Mouse (Mus musculus): ENCODE results near the gene Olfr67. TPM values are rescaled to one million over a fixed set of nuclear protein-coding genes. Genes with fewer than 3 reads are reported as not detected.

Olfr67 gene
- polyA plus RNA-seq, 2 experiments = not detected

GRCm38 (mm10) chr7:103757233-103757632 is 34.4 kb downstream of the Olfr67 start, which contains the start of gene Olfr630:
Gene Olfr630 (minus strand): TSS chr7:103757333.
- H3K4me2 ChIP-seq (replicated peaks; ENCODE audit: low read depth, low read length, severe bottlenecking) = no peak within 1 kb of the TSS
- 42% methylated on average over 2 of the region's 2 CpGs for WGBS
- no peaks in the 10 kb centered on the region for H3K9me3 ChIP-seq (ENCODE audit: control insufficient read depth, low read length)
- H3K27me3 ChIP-seq (ENCODE audit: control insufficient read depth, insufficient read depth, low read length) = no peaks in the 10 kb centered on the region
- H3K9ac ChIP-seq (ENCODE audit: low read depth, low read length, severe bottlenecking) = no peak within 1 kb of the TSS
- H3K4me3 ChIP-seq (replicated peaks; ENCODE audit: low read length) = no peak within 1 kb of the TSS
- no peak within 1 kb of the TSS for H3K27ac ChIP-seq (replicated peaks; ENCODE audit: low read depth, low read length)
- DNase-seq (ENCODE audit: low spot score) = no peak
- ATAC-seq (ENCODE audit: low FRiP score, low read depth) = no peak
- no peaks in the 10 kb centered on the region for H3K4me1 ChIP-seq (ENCODE audit: control insufficient read depth, insufficient read depth, low read length)
- H3K36me3 ChIP-seq (ENCODE audit: control insufficient read depth, insufficient read depth, low read length) = no peaks in the 10 kb centered on the region
- no peak for TF ChIP-seq POLR2A (IDR thresholded peaks at IDR 0.05; ENCODE audit: borderline replicate concordance, extremely low read depth, insufficient read depth, insufficient read length)

GRCm38 (mm10) chr7:103744843-103745242 is 46.8 kb downstream of the Olfr67 start, which contains the start of gene Olfr629:
Gene Olfr629 (minus strand): TSS chr7:103744943.
- Histone ChIP-seq H3K9me3 (ENCODE audit: control insufficient read depth, low read length) (no peaks in the 10 kb centered on the region), H3K27me3 (ENCODE audit: control insufficient read depth, insufficient read depth, low read length) (no peaks in the 10 kb centered on the region), H3K4me1 (ENCODE audit: control insufficient read depth, insufficient read depth, low read length) (no peaks in the 10 kb centered on the region), H3K27ac (replicated peaks; ENCODE audit: low read depth, low read length) (no peak within 1 kb of the TSS), H3K4me2 (replicated peaks; ENCODE audit: low read depth, low read length, severe bottlenecking) (no peak within 1 kb of the TSS), H3K4me3 (replicated peaks; ENCODE audit: low read length) (no peak within 1 kb of the TSS), H3K36me3 (ENCODE audit: control insufficient read depth, insufficient read depth, low read length) (no peaks in the 10 kb centered on the region), H3K9ac (ENCODE audit: low read depth, low read length, severe bottlenecking) (no peak within 1 kb of the TSS)
- no peak for ATAC-seq (ENCODE audit: low FRiP score, low read depth)
- TF ChIP-seq POLR2A (IDR thresholded peaks at IDR 0.05; ENCODE audit: borderline replicate concordance, extremely low read depth, insufficient read depth, insufficient read length) = no peak
- DNase-seq (ENCODE audit: low spot score) = no peak
- 78% methylated on average over 2 of the region's 2 CpGs for WGBS

Other genes starting within 250 kb of the Olfr67 start
Only the 30 nearest of the 34 such genes appear.
- gene Olfr616, start 222.7 kb downstream of the Olfr67 start, polyA plus RNA-seq (2012; rRNA removed) = not detected in 2 replicates
- not detected in 2 replicates for gene Olfr616, start 222.7 kb downstream of the Olfr67 start, polyA plus RNA-seq (2014; fragmentation: Nextera tagmentation; extraction: Ambion mirVana)
- gene Olfr617, start 218.8 kb downstream of the Olfr67 start, polyA plus RNA-seq (2012; rRNA removed) = not detected in 2 replicates
- not detected in 2 replicates for gene Olfr617, start 218.8 kb downstream of the Olfr67 start, polyA plus RNA-seq (2014; fragmentation: Nextera tagmentation; extraction: Ambion mirVana)
- gene Olfr618, start 201.7 kb downstream of the Olfr67 start, polyA plus RNA-seq (2012; rRNA removed) = not detected in 2 replicates
- not detected in 2 replicates for gene Olfr618, start 201.7 kb downstream of the Olfr67 start, polyA plus RNA-seq (2014; fragmentation: Nextera tagmentation; extraction: Ambion mirVana)
- gene Olfr619, start 191.2 kb downstream of the Olfr67 start, polyA plus RNA-seq (2012; rRNA removed) = not detected in 2 replicates
- gene Olfr619, start 191.2 kb downstream of the Olfr67 start, polyA plus RNA-seq (2014; fragmentation: Nextera tagmentation; extraction: Ambion mirVana) = not detected in 2 replicates
- gene Olfr620, start 179.3 kb downstream of the Olfr67 start, polyA plus RNA-seq (2012; rRNA removed) = not detected in 2 replicates
- not detected in 2 replicates for gene Olfr620, start 179.3 kb downstream of the Olfr67 start, polyA plus RNA-seq (2014; fragmentation: Nextera tagmentation; extraction: Ambion mirVana)
- gene Olfr622, start 149.1 kb downstream of the Olfr67 start, polyA plus RNA-seq (2012; rRNA removed) = not detected in 2 replicates
- not detected in 2 replicates for gene Olfr622, start 149.1 kb downstream of the Olfr67 start, polyA plus RNA-seq (2014; fragmentation: Nextera tagmentation; extraction: Ambion mirVana)
- not detected in 2 replicates for gene Olfr623, start 128.1 kb downstream of the Olfr67 start, polyA plus RNA-seq (2012; rRNA removed)
- not detected in 2 replicates for gene Olfr623, start 128.1 kb downstream of the Olfr67 start, polyA plus RNA-seq (2014; fragmentation: Nextera tagmentation; extraction: Ambion mirVana)
- 0.03 TPM in 1 of 2 replicates, not detected in the other for gene Olfr624, start 120.6 kb downstream of the Olfr67 start, polyA plus RNA-seq (2012; rRNA removed)
- gene Olfr624, start 120.6 kb downstream of the Olfr67 start, polyA plus RNA-seq (2014; fragmentation: Nextera tagmentation; extraction: Ambion mirVana) = 0.06 and 0.07 TPM in 2 replicates
- not detected in 2 replicates for gene Olfr625-ps1, start 109.1 kb downstream of the Olfr67 start, polyA plus RNA-seq (2012; rRNA removed)
- not detected in 2 replicates for gene Olfr625-ps1, start 109.1 kb downstream of the Olfr67 start, polyA plus RNA-seq (2014; fragmentation: Nextera tagmentation; extraction: Ambion mirVana)
- gene Olfr243, start 77.2 kb downstream of the Olfr67 start, polyA plus RNA-seq (2012; rRNA removed) = not detected in 2 replicates
- gene Olfr243, start 77.2 kb downstream of the Olfr67 start, polyA plus RNA-seq (2014; fragmentation: Nextera tagmentation; extraction: Ambion mirVana) = not detected in 2 replicates
- not detected in 2 replicates for gene Olfr628, start 61.4 kb downstream of the Olfr67 start, polyA plus RNA-seq (2012; rRNA removed)
- not detected in 2 replicates for gene Olfr628, start 61.4 kb downstream of the Olfr67 start, polyA plus RNA-seq (2014; fragmentation: Nextera tagmentation; extraction: Ambion mirVana)
- not detected in 2 replicates for gene Olfr629, start 46.9 kb downstream of the Olfr67 start, polyA plus RNA-seq (2012; rRNA removed)
- gene Olfr629, start 46.9 kb downstream of the Olfr67 start, polyA plus RNA-seq (2014; fragmentation: Nextera tagmentation; extraction: Ambion mirVana) = not detected in 2 replicates
- gene Olfr630, start 34.5 kb downstream of the Olfr67 start, polyA plus RNA-seq (2012; rRNA removed) = not detected in 2 replicates
- not detected in 2 replicates for gene Olfr630, start 34.5 kb downstream of the Olfr67 start, polyA plus RNA-seq (2014; fragmentation: Nextera tagmentation; extraction: Ambion mirVana)
- not detected in 2 replicates for gene Olfr69, start 20.2 kb downstream of the Olfr67 start, polyA plus RNA-seq (2012; rRNA removed)
- not detected in 2 replicates for gene Olfr69, start 20.2 kb downstream of the Olfr67 start, polyA plus RNA-seq (2014; fragmentation: Nextera tagmentation; extraction: Ambion mirVana)
- not detected in 2 replicates for gene Olfr68, start 12.1 kb downstream of the Olfr67 start, polyA plus RNA-seq (2012; rRNA removed)
- not detected in 2 replicates for gene Olfr68, start 12.1 kb downstream of the Olfr67 start, polyA plus RNA-seq (2014; fragmentation: Nextera tagmentation; extraction: Ambion mirVana)
- 2,382 and 2,478 TPM in 2 replicates for gene Hbb-bt, start 22.2 kb upstream of the Olfr67 start, polyA plus RNA-seq (2012; rRNA removed)
- gene Hbb-bt, start 22.2 kb upstream of the Olfr67 start, polyA plus RNA-seq (2014; fragmentation: Nextera tagmentation; extraction: Ambion mirVana) = 2,610 and 4,062 TPM in 2 replicates
- gene Hbb-bs, start 36.3 kb upstream of the Olfr67 start, polyA plus RNA-seq (2012; rRNA removed) = 9,008 and 9,822 TPM in 2 replicates
- gene Hbb-bs, start 36.3 kb upstream of the Olfr67 start, polyA plus RNA-seq (2014; fragmentation: Nextera tagmentation; extraction: Ambion mirVana) = 6,131 and 9,529 TPM in 2 replicates
- gene Hbb-bh2, start 48.7 kb upstream of the Olfr67 start, polyA plus RNA-seq (2012; rRNA removed) = not detected in 2 replicates
- gene Hbb-bh2, start 48.7 kb upstream of the Olfr67 start, polyA plus RNA-seq (2014; fragmentation: Nextera tagmentation; extraction: Ambion mirVana) = not detected in 2 replicates
- 12.0 and 13.3 TPM in 2 replicates for gene Hbb-bh1, start 51.3 kb upstream of the Olfr67 start, polyA plus RNA-seq (2012; rRNA removed)
- 8.0 and 8.4 TPM in 2 replicates for gene Hbb-bh1, start 51.3 kb upstream of the Olfr67 start, polyA plus RNA-seq (2014; fragmentation: Nextera tagmentation; extraction: Ambion mirVana)
- 702 and 799 TPM in 2 replicates for gene Hbb-y, start 61.4 kb upstream of the Olfr67 start, polyA plus RNA-seq (2012; rRNA removed)
- gene Hbb-y, start 61.4 kb upstream of the Olfr67 start, polyA plus RNA-seq (2014; fragmentation: Nextera tagmentation; extraction: Ambion mirVana) = 1,395 and 1,439 TPM in 2 replicates
- not detected in 2 replicates for gene Olfr66, start 94.4 kb upstream of the Olfr67 start, polyA plus RNA-seq (2012; rRNA removed)
- gene Olfr66, start 94.4 kb upstream of the Olfr67 start, polyA plus RNA-seq (2014; fragmentation: Nextera tagmentation; extraction: Ambion mirVana) = not detected in 2 replicates
- not detected in 2 replicates for gene Olfr64, start 102.7 kb upstream of the Olfr67 start, polyA plus RNA-seq (2012; rRNA removed)
- gene Olfr64, start 102.7 kb upstream of the Olfr67 start, polyA plus RNA-seq (2014; fragmentation: Nextera tagmentation; extraction: Ambion mirVana) = not detected in 2 replicates
- gene Olfr65, start 111.7 kb upstream of the Olfr67 start, polyA plus RNA-seq (2012; rRNA removed) = not detected in 2 replicates
- gene Olfr65, start 111.7 kb upstream of the Olfr67 start, polyA plus RNA-seq (2014; fragmentation: Nextera tagmentation; extraction: Ambion mirVana) = not detected in 2 replicates
- gene Olfr631, start 137.0 kb upstream of the Olfr67 start, polyA plus RNA-seq (2012; rRNA removed) = not detected in 2 replicates
- not detected in 2 replicates for gene Olfr631, start 137.0 kb upstream of the Olfr67 start, polyA plus RNA-seq (2014; fragmentation: Nextera tagmentation; extraction: Ambion mirVana)
- not detected in 2 replicates for gene Olfr632, start 142.5 kb upstream of the Olfr67 start, polyA plus RNA-seq (2012; rRNA removed)
- not detected in 2 replicates for gene Olfr632, start 142.5 kb upstream of the Olfr67 start, polyA plus RNA-seq (2014; fragmentation: Nextera tagmentation; extraction: Ambion mirVana)
- gene Olfr633, start 152.6 kb upstream of the Olfr67 start, polyA plus RNA-seq (2012; rRNA removed) = not detected in 2 replicates
- gene Olfr633, start 152.6 kb upstream of the Olfr67 start, polyA plus RNA-seq (2014; fragmentation: Nextera tagmentation; extraction: Ambion mirVana) = not detected in 2 replicates
- not detected in 2 replicates for gene Olfr635, start 179.3 kb upstream of the Olfr67 start, polyA plus RNA-seq (2012; rRNA removed)
- 0.03 TPM in 1 of 2 replicates, not detected in the other for gene Olfr635, start 179.3 kb upstream of the Olfr67 start, polyA plus RNA-seq (2014; fragmentation: Nextera tagmentation; extraction: Ambion mirVana)
- not detected in 2 replicates for gene Olfr638, start 206.9 kb upstream of the Olfr67 start, polyA plus RNA-seq (2012; rRNA removed)
- gene Olfr638, start 206.9 kb upstream of the Olfr67 start, polyA plus RNA-seq (2014; fragmentation: Nextera tagmentation; extraction: Ambion mirVana) = not detected in 2 replicates
- not detected in 2 replicates for gene Olfr639, start 225.5 kb upstream of the Olfr67 start, polyA plus RNA-seq (2012; rRNA removed)
- not detected in 2 replicates for gene Olfr639, start 225.5 kb upstream of the Olfr67 start, polyA plus RNA-seq (2014; fragmentation: Nextera tagmentation; extraction: Ambion mirVana)
- gene Olfr640, start 233.8 kb upstream of the Olfr67 start, polyA plus RNA-seq (2012; rRNA removed) = not detected in 2 replicates
- gene Olfr640, start 233.8 kb upstream of the Olfr67 start, polyA plus RNA-seq (2014; fragmentation: Nextera tagmentation; extraction: Ambion mirVana) = not detected in 2 replicates

Measured in limb, embryonic 14.5 days (tissue).